Mouse (Mus musculus) Muller cell, postnatal 12 days (primary cell): ENCODE results near the gene Adgrl3.
A peak's percentile ranks its signal among the peaks of the same experiment; 100 is the strongest.

Experiments
- DNase-seq: peaks from one replicate; pipeline ENCODE4 v3.0.0-alpha.2; 2015; ENCODE audit errors: inconsistent ontology term

Gene Adgrl3

DNA sequence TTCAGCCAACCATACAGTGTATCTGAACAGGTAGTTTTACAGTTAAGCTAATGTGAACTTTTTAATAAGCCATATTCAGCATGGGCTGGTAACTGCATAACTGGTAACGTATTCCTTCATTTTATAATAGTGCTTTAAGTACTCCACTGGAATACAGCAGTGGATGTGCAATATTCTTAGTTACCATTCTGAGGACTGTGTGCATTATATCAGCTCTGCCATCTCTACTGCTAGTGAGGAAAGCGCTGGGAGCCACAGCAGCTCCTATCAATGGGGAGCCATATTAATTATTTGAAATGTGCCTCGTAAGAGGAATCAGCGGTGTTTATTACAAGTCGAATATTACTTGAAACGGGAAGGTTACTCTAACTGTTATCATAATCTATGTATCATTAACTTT is 539.0 kb downstream of the Adgrl3 start:
- no peak for DNase-seq

- no peak for DNase-seq
Measured at GRCm38 (mm10) chr5:81564294-81564693, 544.4 kb downstream of the Adgrl3 start.

DNA sequence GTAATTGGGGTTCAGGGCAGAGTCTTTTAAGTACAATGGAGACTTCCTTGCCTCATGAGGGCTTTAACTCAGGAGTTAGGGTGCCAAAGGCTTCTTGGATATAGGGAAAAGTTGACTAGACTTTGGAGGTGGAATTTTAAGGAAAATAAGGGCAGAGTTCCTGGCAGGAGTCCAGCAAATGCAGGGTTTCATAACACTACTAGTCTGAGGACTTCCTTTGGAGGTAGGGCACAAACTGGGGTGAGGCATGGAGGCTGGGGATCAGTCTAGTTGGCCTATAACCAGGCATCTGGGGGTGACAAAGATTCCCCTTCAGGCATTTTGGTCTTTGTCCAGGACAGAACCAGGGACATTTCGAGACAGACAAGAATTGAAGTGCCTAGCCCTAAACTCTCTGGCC is 546.6 kb downstream of the Adgrl3 start:
- DNase-seq = no peak

GRCm38 (mm10) chr5:81568743-81569142 is 548.8 kb downstream of the Adgrl3 start:
- no peak for DNase-seq

DNA sequence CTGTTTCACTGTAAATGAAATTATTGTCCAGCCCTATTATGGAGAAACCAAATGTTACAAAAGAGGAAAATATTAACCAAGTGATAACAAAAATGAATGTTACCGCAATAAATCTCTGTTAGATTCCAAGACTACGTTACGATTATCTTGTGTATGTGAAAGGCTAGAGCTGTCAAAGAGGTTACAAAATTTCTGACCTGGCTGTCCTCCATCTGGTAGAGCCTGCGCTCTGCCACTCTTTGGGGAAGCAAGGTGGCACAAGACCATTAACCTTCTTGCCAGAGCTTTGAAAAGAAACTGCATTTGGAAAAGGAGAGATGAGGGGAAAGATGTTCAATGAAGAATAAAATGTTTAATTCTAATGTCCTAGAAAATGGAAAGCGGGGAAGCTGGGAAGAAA is 562.9 kb downstream of the Adgrl3 start:
- no peak for DNase-seq

GRCm38 (mm10) chr5:81583425-81583824 is 563.5 kb downstream of the Adgrl3 start:
- DNase-seq = no peak

GRCm38 (mm10) chr5:81584945-81585344 is 565.0 kb downstream of the Adgrl3 start:
- DNase-seq = no peak

DNA sequence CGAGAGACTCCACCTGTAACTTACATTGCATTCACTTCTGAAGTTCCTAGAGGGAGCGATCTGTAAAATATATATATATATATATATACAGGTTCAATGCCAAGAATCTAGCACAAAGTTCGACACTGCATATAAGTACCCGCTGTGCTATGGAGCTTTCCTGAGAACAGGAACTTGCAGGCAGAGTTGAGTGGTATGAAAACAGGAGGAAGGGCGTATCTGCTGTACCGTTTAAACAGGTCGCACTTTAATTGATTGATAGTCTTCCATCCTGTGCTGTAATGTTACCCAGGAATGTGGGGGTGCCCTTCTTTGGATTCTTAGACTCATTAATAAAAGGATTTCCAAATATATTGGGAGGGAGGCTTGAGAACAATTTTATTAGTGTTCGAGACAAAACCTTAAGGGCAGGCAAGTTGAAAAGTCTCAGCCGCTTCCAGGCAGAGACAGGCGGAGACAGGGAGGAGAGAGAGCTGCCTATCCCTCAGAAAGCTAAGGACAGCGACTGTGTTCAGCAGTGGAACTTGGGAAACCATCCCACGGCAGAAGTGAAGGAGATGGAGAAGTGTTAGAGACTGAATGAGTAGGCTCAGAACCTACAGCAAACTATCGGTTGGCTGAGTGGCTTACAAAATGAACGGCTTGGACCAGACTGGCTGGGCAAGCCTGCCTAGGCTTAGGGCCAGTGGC is 570.2 kb downstream of the Adgrl3 start:
- no peak for DNase-seq

DNA sequence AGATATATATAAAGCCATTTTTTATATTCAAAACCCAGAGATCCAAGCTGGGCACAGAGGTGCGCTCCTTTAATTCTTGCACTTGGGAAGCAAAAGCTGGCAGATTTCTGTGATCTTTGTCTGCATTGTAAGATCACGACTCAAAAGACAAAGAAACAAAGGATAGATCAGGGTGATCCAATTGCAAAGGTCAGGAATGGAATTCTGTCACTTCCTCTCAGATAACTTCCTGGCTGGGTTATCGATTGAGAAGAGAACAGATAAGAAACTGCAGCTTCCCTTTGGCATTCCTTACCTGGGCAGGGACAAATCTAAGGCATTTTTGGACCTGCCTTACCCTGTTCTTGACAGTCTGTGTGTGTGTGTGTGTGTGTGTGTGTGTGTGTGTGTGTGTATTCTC is 571.5 kb downstream of the Adgrl3 start:
- DNase-seq = no peak

DNA sequence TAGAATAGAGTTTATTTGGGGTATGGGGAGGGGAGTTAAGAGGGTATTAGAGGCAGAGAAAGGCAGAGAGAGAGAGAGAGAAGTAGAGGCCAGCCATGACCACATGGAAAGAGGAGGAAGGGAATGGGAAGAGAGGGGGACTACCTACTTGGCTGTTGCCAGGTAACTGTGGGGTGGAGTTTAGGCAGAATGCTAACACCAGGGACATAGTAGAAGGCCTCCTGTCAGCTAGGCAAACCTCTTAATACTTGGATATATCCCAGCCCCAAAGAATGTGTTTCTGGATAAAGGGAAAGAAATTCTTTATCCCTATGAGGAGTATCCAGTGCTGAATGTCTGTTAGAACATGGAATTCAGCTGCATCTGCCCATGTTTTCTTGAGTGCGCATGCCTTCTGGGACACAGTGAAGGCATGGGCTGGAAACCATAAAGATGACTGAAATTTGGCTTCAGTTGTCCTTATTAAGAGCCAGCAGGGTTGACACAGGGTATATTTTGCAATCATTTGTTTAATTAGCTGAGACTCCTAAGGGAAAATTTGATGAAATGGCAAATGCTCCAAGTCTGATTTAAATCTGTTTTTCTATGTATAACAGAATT is 573.6 kb downstream of the Adgrl3 start:
- no peak for DNase-seq

GRCm38 (mm10) chr5:81598041-81598440 is 578.1 kb downstream of the Adgrl3 start:
- no peak for DNase-seq

GRCm38 (mm10) chr5:81602889-81603288 is 583.0 kb downstream of the Adgrl3 start:
- no peak for DNase-seq

GRCm38 (mm10) chr5:81605646-81606045 is 585.7 kb downstream of the Adgrl3 start:
- DNase-seq = no peak

DNA sequence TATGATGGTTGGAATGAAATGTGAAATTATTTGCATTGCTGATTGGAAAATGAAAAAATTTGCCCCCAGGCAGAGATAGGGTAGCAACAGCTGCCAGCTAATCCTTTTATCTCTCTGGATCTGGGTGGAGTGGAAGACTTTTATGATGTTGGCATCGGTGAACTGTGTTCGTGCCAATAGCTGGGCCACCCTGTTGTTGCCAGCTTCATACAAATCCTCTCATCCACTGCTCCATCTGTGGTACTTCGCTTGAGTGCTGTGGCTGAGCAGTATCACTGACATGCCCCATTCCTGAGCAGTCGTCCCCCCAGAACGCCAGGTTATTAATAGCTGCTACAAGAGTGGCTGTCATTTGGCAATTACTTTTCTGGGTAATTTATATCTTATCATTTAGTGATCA is 590.3 kb downstream of the Adgrl3 start:
- peak; percentile 29 for DNase-seq

DNA sequence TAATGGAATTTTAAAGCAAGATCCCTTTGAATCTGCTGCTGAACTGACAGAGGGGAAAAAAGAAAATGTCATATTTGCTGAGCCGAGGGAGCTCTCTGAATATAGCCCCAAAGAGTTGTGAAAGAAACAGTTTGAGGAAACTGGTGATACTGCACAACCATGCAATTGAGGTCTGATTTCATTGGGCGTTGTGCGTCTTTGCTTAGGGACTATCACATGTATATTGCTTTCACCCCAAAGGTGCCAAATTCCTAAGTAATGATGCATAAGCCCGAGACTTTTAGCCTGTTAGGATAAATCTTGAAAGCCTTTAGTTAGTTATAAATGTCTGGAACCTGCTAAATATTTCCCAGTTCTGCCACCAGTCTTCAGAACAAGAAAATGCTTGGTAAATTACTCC is 594.7 kb downstream of the Adgrl3 start:
- DNase-seq = no peak

DNA sequence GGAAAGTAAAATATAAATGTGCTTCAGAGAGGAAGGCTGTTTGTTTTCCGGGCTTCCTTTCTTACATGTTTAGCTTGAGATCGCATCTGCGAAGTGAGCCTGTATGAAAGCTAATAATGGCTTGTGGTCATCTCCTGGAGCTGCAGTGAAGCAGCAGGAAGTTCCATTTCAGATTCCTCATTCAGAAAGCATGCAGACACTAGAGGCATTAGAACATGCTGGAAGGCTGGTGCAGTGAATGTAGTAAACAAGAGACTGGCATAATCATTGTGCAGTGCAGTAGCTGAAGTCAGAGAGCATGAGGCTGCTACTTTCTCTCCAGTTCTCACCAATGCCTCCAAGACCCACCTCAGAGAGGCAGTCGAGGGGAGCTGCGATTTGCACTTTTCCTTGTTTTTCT is 601.2 kb downstream of the Adgrl3 start:
- DNase-seq = peak; percentile 53

DNA sequence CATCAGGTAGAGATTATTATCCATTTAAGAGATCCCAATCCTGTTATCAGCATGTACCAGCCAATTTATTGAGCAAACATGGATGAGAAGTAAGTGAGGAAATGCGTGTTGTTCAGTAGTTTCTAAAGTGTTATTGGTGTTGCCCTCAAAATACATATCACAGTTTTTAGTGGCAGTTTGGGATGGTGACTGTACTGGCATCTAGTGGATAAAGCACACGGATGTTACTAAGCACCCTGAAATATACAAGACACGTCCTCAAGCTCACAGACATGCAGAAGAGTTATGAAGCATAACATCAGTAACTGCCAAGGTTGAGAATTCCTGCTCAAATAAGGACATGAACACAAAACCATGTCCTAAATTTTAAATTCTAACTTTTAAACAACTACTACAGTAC is 601.8 kb downstream of the Adgrl3 start:
- DNase-seq = no peak

DNA sequence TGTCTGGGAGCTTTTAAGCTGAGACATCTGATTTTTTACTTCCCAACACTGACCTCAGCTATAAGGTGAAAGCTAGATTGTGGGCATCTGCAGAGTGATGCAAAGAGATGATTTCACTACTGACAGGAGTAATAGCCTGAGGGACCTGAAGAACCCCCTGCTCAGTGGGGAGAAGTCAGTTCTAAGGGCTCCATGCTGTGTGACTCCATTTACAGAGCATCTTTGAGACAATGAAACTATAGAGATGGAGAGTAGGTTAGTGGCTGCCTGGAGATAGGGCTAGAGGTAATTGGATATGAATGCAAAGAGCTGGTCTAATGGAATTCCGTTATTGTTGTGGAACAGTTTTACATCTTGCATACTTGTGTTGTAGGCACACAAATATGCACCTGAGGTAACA is 603.9 kb downstream of the Adgrl3 start:
- DNase-seq = no peak

DNA sequence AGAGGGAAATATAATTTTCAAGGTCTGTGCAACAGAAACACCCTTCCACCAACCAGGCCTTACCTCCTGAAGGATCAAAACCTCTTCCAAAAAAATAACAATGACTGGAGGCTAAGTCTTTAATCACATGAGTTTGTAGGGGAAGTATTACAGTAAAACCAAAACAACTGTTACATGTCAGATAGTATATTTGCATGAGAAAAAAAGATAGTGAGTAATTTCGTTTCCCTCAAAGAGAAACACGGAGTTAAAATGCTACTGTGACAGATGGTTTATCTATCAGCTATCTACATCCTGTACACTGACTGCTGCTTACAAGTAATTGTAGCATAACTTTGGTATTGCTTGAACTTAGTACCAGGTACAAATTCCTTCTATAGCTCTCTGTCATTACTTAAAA is 616.2 kb downstream of the Adgrl3 start:
- no peak for DNase-seq

DNA sequence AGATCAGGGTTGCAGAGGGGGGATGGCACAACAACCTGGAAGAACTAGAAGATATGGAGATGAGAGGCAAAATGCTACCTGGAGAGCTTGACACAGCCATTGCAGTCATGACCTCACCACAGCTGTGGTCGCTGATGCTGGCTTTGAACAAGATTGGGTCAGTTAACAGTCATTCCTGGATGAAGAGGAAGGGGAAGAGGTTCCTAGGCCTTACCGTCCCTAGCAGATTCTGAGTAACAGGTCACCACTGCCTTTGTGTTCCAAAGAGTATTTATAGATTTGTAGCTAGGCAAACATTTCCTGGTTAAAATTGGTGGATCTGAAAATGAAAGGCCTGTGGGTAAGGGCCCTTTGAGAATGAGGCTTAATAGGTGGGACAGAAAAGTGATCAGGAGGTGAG is 618.5 kb downstream of the Adgrl3 start:
- DNase-seq = no peak

GRCm38 (mm10) chr5:81640118-81640517 is 620.2 kb downstream of the Adgrl3 start:
- peak; percentile 27 for DNase-seq

DNA sequence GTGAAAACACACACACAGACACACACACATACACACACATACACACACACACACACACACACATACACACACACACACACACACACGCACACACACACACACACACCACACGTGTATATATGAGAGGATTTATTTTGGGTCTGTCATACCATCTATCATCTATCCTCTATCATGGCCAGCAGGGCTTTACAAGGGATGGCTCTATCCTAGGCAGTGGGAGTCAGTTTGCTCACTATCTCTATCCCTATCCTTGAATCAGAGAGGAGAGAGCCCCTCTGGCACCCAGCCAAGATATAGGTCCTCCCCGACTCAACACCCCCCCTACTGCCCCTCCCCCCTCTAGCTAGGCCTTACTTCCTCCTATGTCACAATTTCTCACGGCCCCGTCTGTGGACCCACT is 625.6 kb downstream of the Adgrl3 start:
- DNase-seq = no peak

GRCm38 (mm10) chr5:81653941-81654340 is 634.0 kb downstream of the Adgrl3 start:
- no peak for DNase-seq
